Mouse (Mus musculus) neural tube, embryonic 12.5 days (tissue): Measurements from ENCODE around the gene Trip11. TPM values are rescaled to one million over a fixed set of nuclear protein-coding genes. Genes with fewer than 3 reads are reported as not detected.

Source experiments
- ATAC-seq: fragments of 200-750 bp; cut with Nextera tagmentation; 2 replicates; pipeline ENCODE4 v1.8.0; 2017; ENCODE audit warnings: low read depth, mild to moderate bottlenecking, moderate TSS enrichment, moderate library complexity; ENCODE audit not compliant: low FRiP score
- H3K27ac ChIP-seq: fragments of 300-500 bp; sonication (generic); 2 replicates; pipeline ENCODE4 v1.5.1; 2016
- H3K27me3 ChIP-seq: fragments of 300-500 bp; sonication (generic); replicated peaks from 2 replicates; pipeline ENCODE4 v1.6.1; 2016; ENCODE audit warnings: mild to moderate bottlenecking
- H3K36me3 ChIP-seq: fragments of 300-500 bp; sonication (generic); 2 replicates; pipeline ENCODE4 v1.6.1; 2016; ENCODE audit warnings: mild to moderate bottlenecking
- H3K4me1 ChIP-seq: fragments of 300-500 bp; sonication (generic); 2 replicates; pipeline ENCODE4 v1.6.1; 2016
- H3K4me2 ChIP-seq: fragments of 300-500 bp; sonication (generic); replicated peaks from 2 replicates; pipeline ENCODE4 v1.6.1; 2016; ENCODE audit warnings: mild to moderate bottlenecking
- H3K4me3 ChIP-seq: fragments of 300-500 bp; sonication (generic); 2 replicates; pipeline ENCODE4 v1.5.1; 2016
- H3K9ac ChIP-seq: fragments of 300-500 bp; sonication (generic); 2 replicates; pipeline ENCODE4 v1.6.1; 2016; ENCODE audit warnings: mild to moderate bottlenecking
- H3K9me3 ChIP-seq: fragments of 300-500 bp; sonication (generic); 2 replicates; pipeline ENCODE4 v1.6.1; 2016; ENCODE audit warnings: mild to moderate bottlenecking
- WGBS: fragments of 180-500 bp; shearing (Covaris S2); methylation state at CpG from one replicate; pipeline ENCODE4 v1.1.7; 2016; 5-methylcytosine and 5-hydroxymethylcytosine counted together
- polyA plus RNA-seq: library from polyadenylated mRNA; unstranded; fragments of >200 nt; fragmentation: Nextera tagmentation; extraction: Ambion mirVana; gene quantifications from 2 replicates; pipeline ENCODE4 v1.2.1, GENCODE M21; 2016

Gene Trip11
- polyA plus RNA-seq, 1 experiment from 2014 or later = 20.1 TPM

DNA sequence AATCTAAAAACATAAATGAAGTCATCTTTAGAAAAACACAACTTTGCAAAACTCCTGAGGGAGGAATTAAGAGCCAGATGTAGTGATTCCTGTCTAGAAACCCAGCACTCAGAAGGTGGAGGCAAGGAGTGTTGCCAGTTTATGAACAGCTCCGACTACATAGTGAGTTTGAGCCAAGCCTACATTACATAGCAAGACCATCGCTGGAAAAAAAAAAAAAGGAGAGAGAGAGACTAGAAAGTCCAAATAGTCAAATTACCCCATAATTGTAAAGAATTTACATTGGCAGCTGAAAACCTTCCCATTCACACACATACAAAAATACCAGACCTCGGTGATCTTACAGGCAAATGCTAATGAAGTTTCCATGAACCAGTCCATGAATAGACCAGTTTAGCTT, 123.8 kb downstream of the Trip11 start:
- Histone ChIP-seq H3K9ac (no peak overlapping the region), H3K4me2 (no peak overlapping the region), H3K36me3 (no peaks in the 10 kb centered on the region), H3K27ac (no peak overlapping the region), H3K4me1 (no peaks in the 10 kb centered on the region), H3K27me3 (no peaks in the 10 kb centered on the region), H3K9me3 (no peaks in the 10 kb centered on the region), H3K4me3 (no peak overlapping the region)
- WGBS = 83% methylated on average over 3 of the region's 3 CpGs
- no peak for ATAC-seq

Other genes with a start within 250 kb of the Trip11 start
- gene Tc2n, start 194.7 kb downstream of the Trip11 start, polyA plus RNA-seq = 0.09 TPM in 1 of 2 replicates, not detected in the other
- gene Fbln5, start 94.2 kb downstream of the Trip11 start, polyA plus RNA-seq = 5.3 and 6.0 TPM in 2 replicates
- gene Atxn3, start 45.0 kb upstream of the Trip11 start, polyA plus RNA-seq = 14.7 and 16.9 TPM in 2 replicates
- gene Cpsf2, start 62.7 kb upstream of the Trip11 start, polyA plus RNA-seq = 34.3 and 36.8 TPM in 2 replicates
- 0.39 and 0.46 TPM in 2 replicates for gene Slc24a4, start 215.5 kb upstream of the Trip11 start, polyA plus RNA-seq